Mouse (Mus musculus) CD4-positive naive resting alpha-beta T cell, adult 76 days (primary cell): Measurements from ENCODE around the gene Fgfbp3. TPM values are rescaled to one million over a fixed set of nuclear protein-coding genes. Genes with fewer than 3 reads are reported as not detected.

ENCODE experiments used
- total RNA-seq: library from RNA; stranded (reverse); gene quantifications from one replicate; pipeline ENCODE4 v1.2.4, GENCODE M21; 2023

Gene Fgfbp3
- total RNA-seq, result 0.73 TPM

GRCm38 (mm10) chr19:36919466-36919865, at the start of gene Fgfbp3:
TSS of gene Fgfbp3 (minus strand) at chr19:36919615.

DNA sequence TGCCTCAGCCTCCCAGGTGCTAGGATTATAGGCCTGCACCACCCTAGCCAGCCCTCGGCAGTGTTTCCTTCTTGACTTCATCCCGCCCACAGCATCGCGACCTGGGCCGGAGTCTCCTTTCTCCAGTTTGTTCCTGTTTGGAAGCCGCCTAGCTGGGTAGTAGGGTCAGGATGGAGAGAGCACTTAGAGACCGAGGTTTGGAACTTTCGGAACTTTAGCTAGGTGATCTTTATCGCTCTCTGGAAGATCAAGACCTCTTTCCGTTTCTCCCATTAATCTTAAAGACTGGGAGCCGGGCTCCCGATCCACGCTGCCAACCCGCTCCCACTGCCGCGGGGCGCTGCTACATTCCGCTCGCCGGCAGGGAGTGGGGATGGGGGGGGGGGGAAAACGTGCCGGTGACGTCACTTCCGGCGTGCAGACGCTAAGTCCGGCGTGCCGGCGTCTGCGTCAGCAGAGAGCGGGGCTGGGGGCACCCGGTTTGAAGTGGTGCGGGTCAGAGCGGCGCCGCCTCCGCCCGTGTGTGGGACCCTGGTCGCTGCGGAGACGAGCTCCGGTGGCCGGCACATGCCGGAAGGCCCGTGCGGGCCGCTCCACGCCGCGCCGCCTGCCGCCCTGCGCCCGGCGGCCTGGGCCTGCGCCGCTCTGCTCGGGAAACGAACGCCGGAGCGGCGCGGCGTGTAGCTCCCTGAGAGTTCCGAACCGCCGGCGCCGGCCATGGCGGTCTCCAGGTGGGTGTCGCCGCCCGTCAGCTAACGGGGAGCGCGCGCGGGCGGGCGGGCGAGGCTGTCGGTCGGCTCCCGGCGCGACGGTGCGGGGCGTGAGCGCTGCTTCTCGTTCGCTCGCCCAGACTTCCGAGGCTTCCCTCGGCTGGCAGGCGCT, 6.5 kb upstream of the Fgfbp3 start, which contains the start of gene Btaf1:
Btaf1 (plus strand) TSS at position 409 of the 882 bp plus-strand sequence.

Other genes with a start within 250 kb of the Fgfbp3 start
- not detected for gene Ppp1r3c, start 183.0 kb downstream of the Fgfbp3 start, total RNA-seq
- gene Tnks2, start 85.4 kb downstream of the Fgfbp3 start, total RNA-seq, result 166 TPM
- gene Btaf1, start 6.5 kb upstream of the Fgfbp3 start, total RNA-seq, result 42.8 TPM